Mouse (Mus musculus): ENCODE measurements around the gene Glcci1. TPM values are rescaled to one million over a fixed set of nuclear protein-coding genes. Genes with fewer than 3 reads are reported as not detected.

Glcci1 gene
- polyA plus RNA-seq, 1 experiment: 187 TPM

DNA sequence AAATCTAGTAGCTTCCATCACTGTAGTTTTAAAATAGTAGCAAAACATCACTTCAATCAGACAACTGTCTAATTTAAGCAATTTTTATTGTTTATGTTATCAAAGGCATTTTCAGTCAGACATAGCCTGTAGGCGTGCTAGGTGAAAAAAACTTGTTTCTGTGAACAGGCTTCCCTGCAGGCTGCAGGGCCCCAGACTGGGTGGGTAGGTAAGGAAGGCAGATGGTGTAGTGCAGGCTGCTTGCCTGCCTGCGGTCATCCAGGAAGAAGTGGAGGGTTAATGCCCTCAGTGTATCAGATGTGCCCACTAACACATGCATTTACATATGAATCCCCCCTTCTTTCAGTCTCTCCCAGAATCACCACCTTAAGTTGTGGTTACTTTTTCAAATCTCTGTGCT lies 136.3 kb downstream of the Glcci1 start:
- WGBS: 94% methylated on average over 2 of the region's 2 CpGs
- Histone ChIP-seq H3K36me3 (ENCODE audit: control insufficient read depth, insufficient read depth, low read length) (no peaks in the 10 kb centered on the region), H3K4me3 (ENCODE audit: control insufficient read depth, insufficient read depth, low read length) (no peak overlapping the region), H3K27me3 (ENCODE audit: control insufficient read depth, insufficient read depth, low read length) (no peaks in the 10 kb centered on the region), H3K4me1 (replicated peaks; ENCODE audit: control insufficient read depth, insufficient read depth, low read length) (peaks cover 7% of the 10 kb centered on the region), H3K27ac (ENCODE audit: control insufficient read depth, insufficient read depth, low read length) (no peak overlapping the region)
- TF ChIP-seq POLR2A (IDR thresholded peaks at IDR 0.05; ENCODE audit: control insufficient read depth, extremely low read depth, insufficient read depth, low read length, poor library complexity): no peak
- no peak for DNase-seq
